Comparison of ENCODE assay signal across 30 mouse cellular contexts in the genomic region with DNA sequence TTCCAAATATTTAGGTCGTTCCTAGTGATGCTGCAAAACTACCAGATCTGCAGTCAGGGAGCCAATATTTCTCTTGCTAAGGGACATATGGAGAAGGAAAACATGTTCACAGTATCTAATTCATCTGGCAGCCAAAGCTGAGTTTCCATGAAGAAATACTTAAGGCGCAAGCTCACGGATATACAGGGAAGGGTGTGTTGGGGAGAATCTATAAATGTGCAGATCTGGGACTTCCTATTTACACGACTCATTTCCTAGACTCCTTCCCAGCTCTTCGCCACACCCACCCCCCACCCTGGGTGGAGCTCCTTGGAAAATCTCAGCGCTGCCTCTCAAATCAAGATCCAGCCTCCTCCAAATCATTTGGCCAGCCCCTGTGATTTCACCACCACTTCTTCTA. TPM values are rescaled to one million over a fixed set of nuclear protein-coding genes. Genes with fewer than 3 reads are reported as not detected.
DNase-seq lines count a peak whose midpoint lies in the region; ATAC-seq and TF ChIP-seq lines count a peak whose summit lies in the region.
"Had no signal": no experiment of that assay in that cellular context is flagged by ENCODE, and none has a peak within 500 bp of the region (broad histone marks: within the 10 kb centered on the region; RNA-seq: fewer than 3 reads in every experiment).

No protein-coding gene starts in this region.

- H3K27ac ChIP-seq in heart, adult 2 months = peak overlapping the region; percentile 63
- H3K27ac ChIP-seq in lung, postnatal 0 days (ENCODE audit: low read length) = no peak overlapping the region
- H3K27ac ChIP-seq in hindbrain, embryonic 16.5 days (ENCODE audit: low read depth, low read length) = no peak overlapping the region
- H3K27ac ChIP-seq: forebrain, embryonic 12.5 days; heart, embryonic 13.5 days; hindbrain, embryonic 10.5 days; limb, embryonic 10.5 days; lung, embryonic 15.5 days; neural tube, embryonic 13.5 days; stomach, embryonic 15.5 days had no signal

- intact Hi-C loops in heart, adult 2 months (cut with DNase I) = no loop called here
- intact Hi-C loops in heart, postnatal 10 days (cut with DNase I) = no loop called here

- H3K36me3 ChIP-seq in heart, adult 2 months (ENCODE audit: control insufficient read depth, insufficient read depth, low read length) = no peaks in the 10 kb centered on the region
- H3K36me3 ChIP-seq in lung, postnatal 0 days (ENCODE audit: insufficient read depth, low read length) = no peaks in the 10 kb centered on the region
- no peaks in the 10 kb centered on the region for H3K36me3 ChIP-seq in hindbrain, embryonic 16.5 days (ENCODE audit: control insufficient read depth, insufficient read depth, low read length)
- H3K36me3 ChIP-seq: forebrain, embryonic 12.5 days; heart, embryonic 13.5 days; hindbrain, embryonic 10.5 days; limb, embryonic 10.5 days; lung, embryonic 15.5 days; neural tube, embryonic 13.5 days; stomach, embryonic 15.5 days had no signal

- no peaks in the 10 kb centered on the region; the same call in 1 of the 2 replicates for H3K4me1 ChIP-seq in heart, adult 2 months (ENCODE audit: control insufficient read depth, insufficient read depth, low read length)
- peaks cover 2% of the 10 kb centered on the region; the same call in 1 of the 2 replicates for H3K4me1 ChIP-seq in lung, adult 2 months (ENCODE audit: control insufficient read depth, insufficient read depth, low read length)
- H3K4me1 ChIP-seq in lung, postnatal 0 days (ENCODE audit: insufficient read depth, low read depth, low read length) = no peaks in the 10 kb centered on the region
- H3K4me1 ChIP-seq in hindbrain, embryonic 16.5 days (ENCODE audit: control insufficient read depth, insufficient read depth, low read depth, low read length) = no peaks in the 10 kb centered on the region
- H3K4me1 ChIP-seq: forebrain, embryonic 12.5 days; hindbrain, embryonic 10.5 days; limb, embryonic 10.5 days; lung, embryonic 15.5 days; megakaryocyte, embryonic 14.5 days; stomach, embryonic 15.5 days had no signal

- no peaks in the 10 kb centered on the region for H3K79me2 ChIP-seq in heart, adult 2 months (replicated peaks; ENCODE audit: control insufficient read depth, insufficient read depth, low read length)

- no peak overlapping the region for H3K4me3 ChIP-seq in heart, adult 2 months
- H3K4me3 ChIP-seq in lung, adult 2 months (replicated peaks; ENCODE audit: extremely low read depth, low read depth, low read length) = no peak overlapping the region
- H3K4me3 ChIP-seq in lung, postnatal 0 days (ENCODE audit: low read depth, low read length) = no peak overlapping the region
- no peak overlapping the region for H3K4me3 ChIP-seq in hindbrain, embryonic 16.5 days (ENCODE audit: low read length)
- H3K4me3 ChIP-seq: forebrain, embryonic 12.5 days; heart, embryonic 13.5 days; hindbrain, embryonic 10.5 days; limb, embryonic 10.5 days; lung, embryonic 15.5 days; megakaryocyte, embryonic 14.5 days; neural tube, embryonic 13.5 days; stomach, embryonic 15.5 days had no signal

- H3K9me3 ChIP-seq in lung, postnatal 0 days (ENCODE audit: low read length) = no peaks in the 10 kb centered on the region
- no peaks in the 10 kb centered on the region for H3K9me3 ChIP-seq in hindbrain, embryonic 16.5 days (ENCODE audit: control insufficient read depth, low read length)
- H3K9me3 ChIP-seq: forebrain, embryonic 12.5 days; heart, embryonic 13.5 days; hindbrain, embryonic 10.5 days; limb, embryonic 10.5 days; lung, embryonic 15.5 days; megakaryocyte, embryonic 14.5 days; neural tube, embryonic 13.5 days; stomach, embryonic 15.5 days had no signal

- no peak for TF ChIP-seq EP300 in heart, adult 2 months (IDR thresholded peaks at IDR 0.05; ENCODE audit: insufficient read depth, low read depth, low read length)
- TF ChIP-seq EP300 in lung, postnatal 0 days (IDR thresholded peaks at IDR 0.05) = peak; percentile 95

- peak; percentile 10 to 21 for DNase-seq in heart, adult 2 months
- no peak for DNase-seq in heart, postnatal 10 days
- DNase-seq in lung, adult 18-20 months = peak; percentile 17 to 21
- no peak for DNase-seq in lung, adult 2 months
- peak; percentile 44 for DNase-seq in lung, postnatal 0 days (ENCODE audit: low spot score)
- DNase-seq in ovary, postnatal 14 days (ENCODE audit: low spot score) = no peak
- DNase-seq: adrenal gland, adult 2 months; B cell, adult 2 months; cerebellum, adult 8-10 months; kidney, adult 11 months; kidney, postnatal 25 days; layer of hippocampus, adult 9-11 months; midbrain, embryonic 14.5 days; right cerebral cortex, postnatal 14 days had no signal

- no peak for TF ChIP-seq POLR2A in heart, adult 2 months (IDR thresholded peaks at IDR 0.05; ENCODE audit: insufficient read depth, low read depth, low read length)
- no peak for TF ChIP-seq POLR2A in lung, adult 2 months (IDR thresholded peaks at IDR 0.05; ENCODE audit: borderline replicate concordance, extremely low read depth, low read depth, low read length)

- no peak for TF ChIP-seq CTCF in heart, adult 2 months (IDR thresholded peaks at IDR 0.05)
- TF ChIP-seq CTCF in lung, adult 2 months (IDR thresholded peaks at IDR 0.05; ENCODE audit: insufficient read depth, low read length) = no peak
- no peak for TF ChIP-seq CTCF in lung, postnatal 0 days (IDR thresholded peaks at IDR 0.05)

- 55% methylated on average over 6 of the region's 6 CpGs for WGBS in heart, adult 2 months
- WGBS in lung, adult 2 months = 57% methylated on average over 6 of the region's 6 CpGs
- 63% methylated on average over 6 of the region's 6 CpGs for WGBS in lung, postnatal 0 days
- WGBS in hindbrain, embryonic 16.5 days = 89% methylated on average over 5 of the region's 6 CpGs

- peak; percentile 53 for ATAC-seq in lung, postnatal 0 days
- ATAC-seq in hindbrain, embryonic 16.5 days = no peak

- no peak overlapping the region for H3K9ac ChIP-seq in heart, adult 2 months (ENCODE audit: low read depth, low read length)
- no peak overlapping the region for H3K9ac ChIP-seq in lung, postnatal 0 days (replicated peaks; ENCODE audit: low read depth)
- no peak overlapping the region for H3K9ac ChIP-seq in hindbrain, embryonic 16.5 days (ENCODE audit: low read depth, low read length)
- H3K9ac ChIP-seq: forebrain, embryonic 12.5 days; heart, embryonic 13.5 days; lung, embryonic 15.5 days; neural tube, embryonic 13.5 days; stomach, embryonic 15.5 days had no signal

- no peaks in the 10 kb centered on the region for H3K27me3 ChIP-seq in heart, adult 2 months (ENCODE audit: control insufficient read depth, insufficient read depth, low read length)
- no peaks in the 10 kb centered on the region for H3K27me3 ChIP-seq in lung, postnatal 0 days (replicated peaks; ENCODE audit: insufficient read depth, low read length)
- no peaks in the 10 kb centered on the region for H3K27me3 ChIP-seq in hindbrain, embryonic 16.5 days (replicated peaks; ENCODE audit: control insufficient read depth, insufficient read depth, low read length)
- H3K27me3 ChIP-seq: forebrain, embryonic 12.5 days; heart, embryonic 13.5 days; lung, embryonic 15.5 days; neural tube, embryonic 13.5 days; stomach, embryonic 15.5 days had no signal

- H3K4me2 ChIP-seq in lung, postnatal 0 days (replicated peaks; ENCODE audit: low read depth, low read length) = no peak overlapping the region
- H3K4me2 ChIP-seq in hindbrain, embryonic 16.5 days (ENCODE audit: low read length) = no peak overlapping the region
- H3K4me2 ChIP-seq: forebrain, embryonic 12.5 days; heart, embryonic 13.5 days; lung, embryonic 15.5 days; neural tube, embryonic 13.5 days; stomach, embryonic 15.5 days had no signal

RNA-seq across cellular contexts. Expression of a gene that starts 2.4 kb away (rescaled TPM):
- total RNA-seq in heart, adult 2 months (2021) = 100 to 1,000 TPM; 142 to 143 TPM
- polyA plus RNA-seq in heart, adult 2 months (2012; rRNA removed) = 215 and 226 TPM in 2 replicates
- 100 to 1,000 TPM; 223 to 237 TPM for total RNA-seq in heart, postnatal 10 days (2021)
- polyA plus RNA-seq in lung, adult 2 months (2012; rRNA removed) = 410 and 432 TPM in 2 replicates
- 287 and 330 TPM in 2 replicates for polyA plus RNA-seq in lung, postnatal 0 days (2015; fragmentation: Nextera tagmentation; extraction: Ambion mirVana)
- 223 and 232 TPM in 2 replicates for polyA plus RNA-seq in hindbrain, embryonic 16.5 days (2015; fragmentation: Nextera tagmentation; extraction: Ambion mirVana)
- total RNA-seq: common myeloid progenitor, adult 5-6 weeks had no signal

RNA-seq across cellular contexts. Expression of a gene that starts 24.3 kb away (rescaled TPM):
- 100 to 1,000 TPM in 1 of 2 experiments, 10 to 100 TPM in 1; 76.8 to 108 TPM for total RNA-seq in heart, adult 2 months (2021)
- polyA plus RNA-seq in heart, adult 2 months (2012; rRNA removed) = 188 and 191 TPM in 2 replicates
- 100 to 1,000 TPM; 154 to 155 TPM for total RNA-seq in heart, postnatal 10 days (2021)
- polyA plus RNA-seq in lung, adult 2 months (2012; rRNA removed) = 314 and 349 TPM in 2 replicates
- polyA plus RNA-seq in lung, postnatal 0 days (2015; fragmentation: Nextera tagmentation; extraction: Ambion mirVana) = 193 and 215 TPM in 2 replicates
- polyA plus RNA-seq in hindbrain, embryonic 16.5 days (2015; fragmentation: Nextera tagmentation; extraction: Ambion mirVana) = 179 and 188 TPM in 2 replicates

RNA-seq across cellular contexts. Expression of a gene that starts 37.1 kb away (rescaled TPM):
- not detected for total RNA-seq in heart, adult 2 months (2021)
- not detected in 2 replicates for polyA plus RNA-seq in heart, adult 2 months (2012; rRNA removed)
- not detected for total RNA-seq in heart, postnatal 10 days (2021)
- polyA plus RNA-seq in lung, adult 2 months (2012; rRNA removed) = not detected in 2 replicates
- polyA plus RNA-seq in lung, postnatal 0 days (2015; fragmentation: Nextera tagmentation; extraction: Ambion mirVana) = not detected in 2 replicates
- 0.63 TPM in 1 of 2 replicates, not detected in the other for polyA plus RNA-seq in hindbrain, embryonic 16.5 days (2015; fragmentation: Nextera tagmentation; extraction: Ambion mirVana)
- total RNA-seq: adrenal gland, adult 2 months; common myeloid progenitor, adult 5-6 weeks; gastrocnemius, postnatal 4 days; left cerebral cortex, adult 8-10 months; liver, adult 2 months had no signal
- polyA plus RNA-seq: adrenal gland, adult 2 months; embryonic facial prominence, embryonic 11.5 days; forebrain, embryonic 12.5 days; heart, embryonic 13.5 days; hindbrain, embryonic 10.5 days; limb, embryonic 10.5 days; liver, adult 2 months; lung, embryonic 15.5 days; midbrain, embryonic 14.5 days; neural tube, embryonic 13.5 days; spleen, adult 2 months; stomach, embryonic 15.5 days; thymus, postnatal 0 days had no signal

RNA-seq across cellular contexts. Expression of a gene that starts 38.1 kb away (rescaled TPM):
- 10 to 100 TPM; 16.5 to 17.2 TPM for total RNA-seq in heart, adult 2 months (2021)
- polyA plus RNA-seq in heart, adult 2 months (2012; rRNA removed) = 12.4 and 20.3 TPM in 2 replicates
- total RNA-seq in heart, postnatal 10 days (2021) = 10 to 100 TPM; 30.4 to 34.3 TPM
- polyA plus RNA-seq in lung, adult 2 months (2012; rRNA removed) = 31.2 and 31.9 TPM in 2 replicates
- polyA plus RNA-seq in lung, postnatal 0 days (2015; fragmentation: Nextera tagmentation; extraction: Ambion mirVana) = 37.1 and 39.9 TPM in 2 replicates
- 213 and 235 TPM in 2 replicates for polyA plus RNA-seq in hindbrain, embryonic 16.5 days (2015; fragmentation: Nextera tagmentation; extraction: Ambion mirVana)
- total RNA-seq: liver, adult 2 months had no signal

Comparison
In these comparisons a context has a peak if more than half of its experiments do, and no peak if none do; other contexts are left out.
1. DNase-seq: peak in heart, adult 2 months (2 of 2), lung, adult 18-20 months (2 of 2) and lung, postnatal 0 days (single experiment); none in heart, postnatal 10 days (0 of 2), lung, adult 2 months (single experiment) and ovary, postnatal 14 days (single experiment).